Mouse (Mus musculus) megakaryocyte progenitor cell, adult 5-6 weeks (primary cell): ENCODE measurements around the gene Mmp21. TPM values are rescaled to one million over a fixed set of nuclear protein-coding genes. Genes with fewer than 3 reads are reported as not detected.
"Not testable (repeated sequence)": the region's sequence is repeated elsewhere in the genome, so short reads cannot be mapped to it uniquely, and the experiment has no call there.

Experiments
- ATAC-seq: replicated peaks from 2 replicates; pipeline ENCODE4 v1.8.0; 2016; ENCODE audit warnings: mild to moderate bottlenecking, moderate TSS enrichment, inconsistent platforms; ENCODE audit not compliant: poor library complexity
- total RNA-seq, 2 experiments: library from RNA; stranded (forward) in 1 of 2; stranded (reverse) in 1 of 2; fragments of 157-497, 149-512 nt in 1 of 2; fragments of 200-1000 nt in 1 of 2; gene quantifications; 2 replicates each; pipeline versions ENCODE4 v1.2.3 to v1.2.4; 2015 to 2017

Mmp21 gene
- total RNA-seq (2015) (not detected in 2 replicates), total RNA-seq (2017) (0.03 TPM in 1 of 2 replicates, not detected in the other)

GRCm38 (mm10) chr7:133679961-133680360 lies at the start of gene Mmp21:
Gene Mmp21, minus strand, starts transcription at chr7:133680061.
- no peak for ATAC-seq

- ATAC-seq, result no peak
Observed at GRCm38 (mm10) chr7:133729351-133729750, 49.5 kb upstream of the Mmp21 start.

GRCm38 (mm10) chr7:133727027-133727426 lies 47.2 kb upstream of the Mmp21 start:
- ATAC-seq, result no peak

- no peak for ATAC-seq
Observed at GRCm38 (mm10) chr7:133725571-133725970, 45.7 kb upstream of the Mmp21 start.

GRCm38 (mm10) chr7:133724844-133725243 lies 45.0 kb upstream of the Mmp21 start:
- no peak for ATAC-seq

GRCm38 (mm10) chr7:133720616-133721015 lies 40.8 kb upstream of the Mmp21 start:
- ATAC-seq, result no peak

- ATAC-seq, result no peak
Observed at GRCm38 (mm10) chr7:133718580-133718979, 38.7 kb upstream of the Mmp21 start.

GRCm38 (mm10) chr7:133715387-133715786 lies 35.5 kb upstream of the Mmp21 start:
- no peak for ATAC-seq

- no peak for ATAC-seq
Observed at GRCm38 (mm10) chr7:133707301-133707700, 27.4 kb upstream of the Mmp21 start.

- ATAC-seq, result no peak
Observed at GRCm38 (mm10) chr7:133703906-133704305, 24.0 kb upstream of the Mmp21 start.

GRCm38 (mm10) chr7:133702333-133702732 lies 22.5 kb upstream of the Mmp21 start:
- peak; percentile 82 for ATAC-seq

- ATAC-seq, result no peak
Observed at GRCm38 (mm10) chr7:133701366-133701765, 21.5 kb upstream of the Mmp21 start.

GRCm38 (mm10) chr7:133699885-133700284 lies 20.0 kb upstream of the Mmp21 start:
- peak; percentile 21; the same call in 1 of the 2 replicates for ATAC-seq

- peak; percentile 68 for ATAC-seq
Observed at GRCm38 (mm10) chr7:133698021-133698709, 18.3 kb upstream of the Mmp21 start.

GRCm38 (mm10) chr7:133685644-133686043 lies 5.8 kb upstream of the Mmp21 start:
- not testable (repeated sequence) for ATAC-seq

- peak; percentile 72 for ATAC-seq
Observed at GRCm38 (mm10) chr7:133684701-133685100, 4.8 kb upstream of the Mmp21 start.

- ATAC-seq, result peak; percentile 41
Observed at GRCm38 (mm10) chr7:133684110-133684509, 4.2 kb upstream of the Mmp21 start.

- ATAC-seq, result 0 out of 2 replicates have a peak, but pooled peaks have one; percentile 33
Observed at GRCm38 (mm10) chr7:133683626-133684025, 3.8 kb upstream of the Mmp21 start.

GRCm38 (mm10) chr7:133679439-133679838 lies 422 bp downstream of the Mmp21 start:
- ATAC-seq, result no peak

GRCm38 (mm10) chr7:133678716-133679115 lies 1.1 kb downstream of the Mmp21 start:
- no peak for ATAC-seq

- ATAC-seq, result peak; percentile 61
Observed at GRCm38 (mm10) chr7:133676002-133676401, 3.9 kb downstream of the Mmp21 start.

GRCm38 (mm10) chr7:133670846-133671245 lies 9.0 kb downstream of the Mmp21 start:
- ATAC-seq, result peak; percentile 85

- no peak for ATAC-seq
Observed at GRCm38 (mm10) chr7:133669946-133670345, 9.9 kb downstream of the Mmp21 start.
